Mouse (Mus musculus) neural tube, embryonic 15.5 days (tissue): ENCODE results near the gene Espn. TPM values are rescaled to one million over a fixed set of nuclear protein-coding genes. Genes with fewer than 3 reads are reported as not detected.
A peak's percentile ranks its signal among the peaks of the same experiment; 100 is the strongest.

Experiments
- ATAC-seq: fragments of 200-750 bp; cut with Nextera tagmentation; 2 replicates; pipeline ENCODE4 v1.8.0; 2017; ENCODE audit warnings: mild to moderate bottlenecking, moderate TSS enrichment, moderate library complexity; ENCODE audit not compliant: low FRiP score
- H3K27ac ChIP-seq: fragments of 300-500 bp; sonication (generic); replicated peaks from 2 replicates; pipeline ENCODE4 v1.5.1; 2015; ENCODE audit warnings: mild to moderate bottlenecking, inconsistent platforms
- H3K27me3 ChIP-seq: fragments of 300-500 bp; sonication (generic); replicated peaks from 2 replicates; pipeline ENCODE4 v1.6.1; 2015; ENCODE audit warnings: inconsistent platforms
- H3K36me3 ChIP-seq: fragments of 300-500 bp; sonication (generic); 2 replicates; pipeline ENCODE4 v1.6.1; 2015; ENCODE audit warnings: inconsistent platforms
- H3K4me1 ChIP-seq: fragments of 300-500 bp; sonication (generic); 2 replicates; pipeline ENCODE4 v1.6.1; 2015; ENCODE audit warnings: inconsistent platforms
- H3K4me2 ChIP-seq: fragments of 300-500 bp; sonication (generic); 2 replicates; pipeline ENCODE4 v1.6.1; 2015; ENCODE audit warnings: inconsistent platforms, mild to moderate bottlenecking, moderate library complexity
- H3K4me3 ChIP-seq: fragments of 300-500 bp; sonication (generic); replicated peaks from 2 replicates; pipeline ENCODE4 v1.5.1; 2015; ENCODE audit warnings: mild to moderate bottlenecking, inconsistent platforms
- H3K9ac ChIP-seq: fragments of 300-500 bp; sonication (generic); replicated peaks from 2 replicates; pipeline ENCODE4 v1.6.1; 2015; ENCODE audit warnings: mild to moderate bottlenecking, inconsistent platforms
- H3K9me3 ChIP-seq: fragments of 300-500 bp; sonication (generic); replicated peaks from 2 replicates; pipeline ENCODE4 v1.6.1; 2016; ENCODE audit warnings: inconsistent platforms
- WGBS: fragments of 180-500 bp; shearing (Covaris S2); methylation state at CpG from one replicate; pipeline ENCODE4 v1.1.7; 2015; ENCODE audit warnings: mixed read lengths; 5-methylcytosine and 5-hydroxymethylcytosine counted together
- polyA plus RNA-seq: library from polyadenylated mRNA; unstranded; fragments of >200 nt; fragmentation: Nextera tagmentation; extraction: Ambion mirVana; gene quantifications from 2 replicates; pipeline ENCODE4 v1.2.1, GENCODE M21; 2015

Gene Espn
- polyA plus RNA-seq, 1 experiment from 2014 or later, result 0.31 TPM

DNA sequence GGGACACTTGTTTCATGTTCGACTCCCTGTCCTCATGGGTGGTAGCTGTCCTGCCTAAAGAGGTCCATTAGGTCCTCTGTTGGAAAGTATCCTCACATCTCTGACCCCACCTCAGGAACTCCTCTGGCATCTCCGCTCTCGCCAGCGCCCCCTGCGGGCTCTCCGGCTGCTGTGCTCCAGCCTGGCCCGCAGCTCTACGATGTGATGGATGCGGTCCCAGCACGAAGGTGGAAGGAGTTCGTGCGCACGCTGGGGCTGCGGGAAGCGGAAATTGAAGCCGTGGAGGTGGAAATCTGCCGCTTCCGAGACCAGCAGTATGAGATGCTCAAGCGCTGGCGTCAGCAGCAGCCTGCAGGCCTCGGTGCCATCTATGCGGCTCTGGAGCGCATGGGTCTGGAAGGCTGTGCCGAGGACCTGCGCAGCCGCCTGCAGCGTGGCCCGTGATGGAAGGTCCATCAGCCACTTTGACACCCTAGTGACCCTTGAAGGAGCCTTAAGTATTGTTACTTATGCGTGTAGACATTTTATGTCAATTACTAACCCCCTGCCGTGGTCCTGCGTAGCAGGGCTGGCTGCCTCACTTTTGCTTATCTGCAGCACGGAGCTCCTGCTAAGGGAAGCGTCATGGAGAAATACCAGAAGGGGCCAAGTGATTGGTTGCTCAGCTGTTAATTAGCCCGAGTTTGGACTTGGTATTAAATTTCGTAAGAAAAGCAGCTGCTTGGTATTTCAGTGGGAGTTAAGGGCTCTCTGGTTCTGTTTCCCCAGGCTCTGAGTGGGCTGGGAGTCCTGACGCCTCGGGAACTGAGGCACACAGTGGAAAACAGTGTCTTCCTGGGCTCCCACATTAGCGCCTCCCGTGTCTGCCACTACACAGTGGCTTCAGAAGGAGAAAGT is 32.5 kb downstream of the Espn start:
- H3K4me2 ChIP-seq, result peak overlapping the region; percentile 46
- H3K27ac ChIP-seq, result no peak overlapping the region
- ATAC-seq, result no peak
- 5% methylated on average over 39 of the region's 39 CpGs for WGBS
- peaks cover 33% of the 10 kb centered on the region for H3K4me1 ChIP-seq
- peaks cover 99% of the 10 kb centered on the region for H3K27me3 ChIP-seq
- peak overlapping the region; percentile 18 for H3K4me3 ChIP-seq
- no peaks in the 10 kb centered on the region for H3K9me3 ChIP-seq
- H3K36me3 ChIP-seq, result no peaks in the 10 kb centered on the region
- no peak overlapping the region for H3K9ac ChIP-seq

GRCm38 (mm10) chr4:152117538-152117937 is 34.6 kb downstream of the Espn start:
- Histone ChIP-seq H3K27me3 (peaks cover 89% of the 10 kb centered on the region), H3K9me3 (no peaks in the 10 kb centered on the region), H3K36me3 (peaks cover 5% of the 10 kb centered on the region), H3K4me2 (no peak overlapping the region), H3K4me1 (peaks cover 33% of the 10 kb centered on the region), H3K4me3 (no peak overlapping the region), H3K9ac (no peak overlapping the region), H3K27ac (no peak overlapping the region)
- WGBS, result 68% methylated on average over 9 of the region's 9 CpGs
- no peak for ATAC-seq

GRCm38 (mm10) chr4:152115921-152116612 is 36.1 kb downstream of the Espn start, which contains the start of gene Tnfrsf25:
Tnfrsf25 (plus strand) TSS chr4:152115934.
- no peak within 1 kb of the TSS for H3K27ac ChIP-seq
- 4% methylated on average over 30 of the region's 30 CpGs for WGBS
- H3K27me3 ChIP-seq, result peaks cover 74% of the 10 kb centered on the region
- no peak for ATAC-seq
- peaks cover 29% of the 10 kb centered on the region for H3K4me1 ChIP-seq
- no peak within 1 kb of the TSS for H3K9ac ChIP-seq
- H3K4me2 ChIP-seq, result peak within 1 kb of the TSS; percentile 29
- no peak within 1 kb of the TSS for H3K4me3 ChIP-seq
- peaks cover 17% of the 10 kb centered on the region for H3K36me3 ChIP-seq
- no peaks in the 10 kb centered on the region for H3K9me3 ChIP-seq

GRCm38 (mm10) chr4:152114080-152114479 is 38.1 kb downstream of the Espn start:
- H3K27ac ChIP-seq, result no peak overlapping the region
- ATAC-seq, result no peak
- H3K36me3 ChIP-seq, result peaks cover 29% of the 10 kb centered on the region
- peaks cover 55% of the 10 kb centered on the region for H3K27me3 ChIP-seq
- H3K4me1 ChIP-seq, result peaks cover 12% of the 10 kb centered on the region
- WGBS, result 51% methylated on average over 16 of the region's 16 CpGs
- H3K9ac ChIP-seq, result no peak overlapping the region
- no peaks in the 10 kb centered on the region for H3K9me3 ChIP-seq
- H3K4me3 ChIP-seq, result no peak overlapping the region
- no peak overlapping the region for H3K4me2 ChIP-seq

DNA sequence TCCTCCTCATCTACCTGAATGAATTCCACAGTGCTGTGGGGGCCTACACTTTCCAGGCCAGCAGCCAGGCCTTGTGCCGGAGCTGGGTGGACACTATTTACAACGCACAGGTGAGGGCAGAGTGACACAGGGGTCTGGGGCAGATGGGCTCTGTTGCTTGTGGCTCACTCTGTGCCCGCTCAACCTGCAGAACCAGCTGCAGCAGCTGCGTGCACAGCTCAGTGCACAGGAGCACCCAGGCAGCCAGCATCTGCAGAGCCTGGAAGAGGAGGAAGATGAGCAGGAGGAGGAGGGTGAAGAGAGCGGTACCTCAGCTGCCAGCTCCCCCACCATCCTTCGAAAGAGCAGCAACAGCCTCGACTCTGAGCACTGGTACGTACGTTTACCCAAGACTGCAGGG is 39.8 kb downstream of the Espn start:
- Histone ChIP-seq H3K4me2 (no peak overlapping the region), H3K27me3 (peaks cover 37% of the 10 kb centered on the region), H3K9ac (no peak overlapping the region), H3K36me3 (peaks cover 29% of the 10 kb centered on the region), H3K4me1 (peaks cover 29% of the 10 kb centered on the region), H3K27ac (no peak overlapping the region), H3K4me3 (no peak overlapping the region), H3K9me3 (no peaks in the 10 kb centered on the region)
- 87% methylated on average over 9 of the region's 9 CpGs for WGBS
- no peak for ATAC-seq

GRCm38 (mm10) chr4:152110689-152111088 is 41.5 kb downstream of the Espn start:
- Histone ChIP-seq H3K36me3 (peaks cover 34% of the 10 kb centered on the region), H3K4me3 (no peak overlapping the region), H3K9ac (no peak overlapping the region), H3K4me1 (peaks cover 22% of the 10 kb centered on the region), H3K27me3 (peaks cover 24% of the 10 kb centered on the region), H3K4me2 (no peak overlapping the region), H3K9me3 (no peaks in the 10 kb centered on the region), H3K27ac (no peak overlapping the region)
- WGBS, result 89% methylated on average over 4 of the region's 4 CpGs
- no peak for ATAC-seq

- H3K4me2 ChIP-seq, result no peak overlapping the region
- peaks cover 34% of the 10 kb centered on the region for H3K36me3 ChIP-seq
- no peak for ATAC-seq
- no peak overlapping the region for H3K4me3 ChIP-seq
- peaks cover 13% of the 10 kb centered on the region for H3K27me3 ChIP-seq
- 86% methylated on average over 3 of the region's 3 CpGs for WGBS
- no peak overlapping the region for H3K27ac ChIP-seq
- no peaks in the 10 kb centered on the region for H3K9me3 ChIP-seq
- H3K4me1 ChIP-seq, result peaks cover 20% of the 10 kb centered on the region
- no peak overlapping the region for H3K9ac ChIP-seq
These were observed 42.7 kb downstream of the Espn start for GRCm38 (mm10) chr4:152109509-152109908.

DNA sequence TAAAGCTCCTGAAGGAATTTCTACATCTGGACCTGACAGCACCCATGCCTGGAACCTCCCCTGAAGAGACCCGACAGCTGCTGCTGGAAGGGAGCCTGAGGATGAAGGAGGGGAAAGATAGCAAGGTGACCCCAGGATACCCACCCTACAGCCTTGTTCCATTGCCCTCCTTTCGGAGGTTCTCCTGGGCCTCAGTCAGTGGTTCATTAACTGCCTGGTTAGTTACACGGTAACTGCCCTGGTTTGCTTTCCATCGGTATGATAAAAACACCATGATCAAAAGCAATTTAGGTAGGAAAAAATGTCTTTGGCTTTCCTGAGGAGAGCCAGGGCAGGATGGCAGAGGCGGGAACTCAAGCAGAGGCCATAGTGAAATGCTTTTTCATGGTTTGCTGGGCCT is 43.5 kb downstream of the Espn start:
- Histone ChIP-seq H3K36me3 (peaks cover 36% of the 10 kb centered on the region), H3K27ac (peak overlapping the region; percentile 79), H3K4me2 (peak overlapping the region; percentile 74), H3K9me3 (no peaks in the 10 kb centered on the region), H3K4me3 (peak overlapping the region; percentile 38), H3K9ac (0 out of 2 replicates have a peak overlapping the region, but pooled peaks have one; percentile 30), H3K27me3 (peaks cover 4% of the 10 kb centered on the region; the same call in 1 of the 2 replicates), H3K4me1 (peaks cover 20% of the 10 kb centered on the region)
- no peak for ATAC-seq
- WGBS, result 72% methylated on average over 5 of the region's 5 CpGs

GRCm38 (mm10) chr4:152107971-152108509 is 44.1 kb downstream of the Espn start:
- peak overlapping the region; percentile 30; the same call in 1 of the 2 replicates for H3K9ac ChIP-seq
- H3K4me3 ChIP-seq, result peak overlapping the region; percentile 38
- H3K4me1 ChIP-seq, result peaks cover 20% of the 10 kb centered on the region
- 0 out of 2 replicates have a peak, but pooled peaks cover 4% of the 10 kb centered on the region for H3K27me3 ChIP-seq
- H3K36me3 ChIP-seq, result peaks cover 42% of the 10 kb centered on the region
- ATAC-seq, result peak; percentile 90
- WGBS, result 6% methylated on average over 30 of the region's 30 CpGs
- no peaks in the 10 kb centered on the region for H3K9me3 ChIP-seq
- H3K4me2 ChIP-seq, result peak overlapping the region; percentile 74
- H3K27ac ChIP-seq, result peak overlapping the region; percentile 79

GRCm38 (mm10) chr4:152107493-152107892 is 44.7 kb downstream of the Espn start:
- Histone ChIP-seq H3K9me3 (no peaks in the 10 kb centered on the region), H3K36me3 (peaks cover 47% of the 10 kb centered on the region), H3K27me3 (0 out of 2 replicates have a peak, but pooled peaks cover 4% of the 10 kb centered on the region), H3K27ac (peak overlapping the region; percentile 79), H3K4me1 (peaks cover 20% of the 10 kb centered on the region), H3K4me3 (peak overlapping the region; percentile 38), H3K4me2 (peak overlapping the region; percentile 74), H3K9ac (peak overlapping the region; percentile 23; the same call in 1 of the 2 replicates)
- WGBS, result 6% methylated on average over 24 of the region's 24 CpGs
- ATAC-seq, result peak; percentile 60

- 63% methylated on average over 9 of the region's 9 CpGs for WGBS
These were observed 45.4 kb downstream of the Espn start for GRCm38 (mm10) chr4:152106746-152107145.

More at GRCm38 (mm10) chr4:152106746-152107145, 45.4 kb downstream of the Espn start:
- Histone ChIP-seq H3K27ac (no peak overlapping the region), H3K4me3 (no peak overlapping the region), H3K27me3 (0 out of 2 replicates have a peak, but pooled peaks cover 4% of the 10 kb centered on the region), H3K9me3 (no peaks in the 10 kb centered on the region), H3K36me3 (peaks cover 44% of the 10 kb centered on the region), H3K4me1 (peaks cover 20% of the 10 kb centered on the region), H3K9ac (no peak overlapping the region), H3K4me2 (peak overlapping the region; percentile 74; the same call in 1 of the 2 replicates)
- no peak for ATAC-seq
